Mouse (Mus musculus) CD4-positive, CD25-positive, alpha-beta regulatory T cell, adult 2 months (primary cell): ENCODE results near the gene Zfp341.

ENCODE experiments used
- DNase-seq: peaks from one replicate; pipeline ENCODE4 v3.0.0-alpha.2; 2012; ENCODE audit warnings: low read depth, low spot score

Gene Zfp341

DNA sequence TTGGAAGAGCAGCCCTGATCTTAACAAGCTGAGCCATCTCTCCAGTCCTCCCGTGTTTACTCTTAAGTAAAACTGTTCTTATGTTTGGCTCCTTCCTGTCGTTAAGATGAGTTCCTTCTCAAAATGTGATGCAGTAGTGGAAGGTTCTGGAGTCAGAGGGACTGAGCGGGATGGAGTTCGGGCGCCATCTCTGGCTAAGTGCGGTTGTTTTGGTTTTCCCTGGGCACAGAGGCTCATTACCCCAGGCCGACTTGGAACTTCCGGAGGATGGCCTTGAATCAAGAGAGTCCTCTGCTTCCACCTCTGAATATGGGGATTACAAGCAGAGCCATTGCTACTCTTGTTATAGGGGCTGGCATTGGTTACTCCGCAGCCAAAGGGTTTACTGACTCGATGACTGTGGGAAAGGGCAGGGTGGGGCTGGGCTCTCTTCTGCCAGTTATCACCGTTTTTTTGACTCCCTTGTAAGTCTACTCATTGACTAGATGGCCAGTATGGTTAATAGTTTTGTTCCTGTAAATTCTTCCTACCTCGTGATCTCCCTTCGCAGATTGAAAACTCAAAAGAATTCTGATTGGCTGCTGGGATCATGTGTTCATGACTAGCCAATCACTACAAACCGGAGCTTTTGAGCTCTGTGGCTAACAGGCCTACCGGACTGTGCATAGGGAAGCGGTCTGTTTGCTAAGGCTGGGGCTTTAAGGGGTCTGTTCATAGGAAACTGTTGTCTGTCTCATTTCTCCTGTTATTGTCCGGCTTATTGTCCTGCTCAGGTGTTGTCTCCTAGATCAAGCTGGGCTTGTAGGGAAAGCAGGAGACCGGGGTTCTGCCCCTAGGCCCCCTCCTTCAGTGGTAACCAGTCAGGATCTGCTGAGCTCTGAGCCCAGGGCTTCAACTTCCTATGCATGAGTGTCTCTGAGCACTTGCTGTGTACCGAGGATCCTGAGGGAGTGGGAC lies 63.8 kb downstream of the Zfp341 start:
- no peak for DNase-seq

DNA sequence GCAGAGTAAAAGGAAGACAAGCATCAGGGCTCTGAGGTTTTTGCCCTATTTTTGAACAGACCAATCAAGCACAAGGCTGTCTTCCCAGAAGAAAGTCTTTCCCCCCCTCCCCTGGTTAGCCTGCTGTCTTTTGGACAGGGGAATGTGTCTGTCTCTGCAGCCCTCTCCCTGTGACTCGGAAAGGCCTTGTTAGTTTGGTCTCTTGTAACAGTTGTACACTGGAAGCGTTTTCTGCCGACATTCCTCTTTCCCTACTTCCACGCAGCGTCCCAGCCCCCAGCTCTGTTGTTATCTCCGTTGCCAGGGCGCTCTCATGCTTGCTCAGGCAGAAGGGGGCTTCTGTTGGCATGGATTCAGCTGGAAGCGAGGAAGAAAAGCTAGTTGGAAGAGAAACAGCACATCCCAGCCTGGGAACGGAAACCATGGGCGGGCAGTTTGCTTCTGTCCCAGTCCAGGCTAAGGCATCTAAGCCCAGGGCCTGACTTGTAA lies 64.6 kb downstream of the Zfp341 start:
- no peak for DNase-seq

DNA sequence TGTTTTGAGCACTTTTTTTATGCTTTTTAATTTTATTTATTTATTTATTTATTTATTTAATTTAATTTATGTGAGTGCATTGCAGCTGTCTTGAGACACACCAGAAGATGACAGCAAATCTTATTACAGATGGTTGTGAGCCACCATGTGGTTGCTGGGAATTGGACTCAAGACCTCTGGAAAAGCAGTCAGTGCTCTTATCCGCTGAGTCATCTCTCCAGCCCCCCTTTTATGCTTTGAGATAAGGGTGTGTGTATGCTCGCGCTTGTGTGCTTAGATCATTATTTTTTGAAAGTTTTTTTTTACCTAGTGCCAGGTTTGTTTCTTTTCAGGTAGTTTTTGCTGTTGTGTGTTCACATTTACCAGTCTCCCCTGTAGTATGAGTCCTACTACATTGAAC lies 65.9 kb downstream of the Zfp341 start:
- no peak for DNase-seq

DNA sequence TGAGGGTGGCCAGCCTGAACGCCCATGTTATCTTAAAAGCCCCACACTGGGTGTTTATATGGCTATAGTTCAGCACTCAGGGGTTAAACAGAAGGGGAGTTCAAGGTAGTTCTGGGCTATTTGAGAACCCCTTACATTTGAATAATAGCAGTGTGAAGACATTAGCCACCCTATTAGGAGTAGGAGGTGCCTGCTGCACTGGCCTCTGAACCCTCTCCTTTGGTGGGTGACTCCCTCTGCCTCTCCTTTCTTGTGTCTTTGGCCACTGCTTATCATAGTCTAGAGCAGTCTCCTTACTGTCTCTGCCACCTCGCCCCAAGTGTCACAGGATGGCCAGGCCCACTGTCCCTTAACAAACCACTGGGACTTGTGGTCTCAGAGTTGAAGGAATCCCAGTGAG lies 67.2 kb downstream of the Zfp341 start:
- no peak for DNase-seq

DNA sequence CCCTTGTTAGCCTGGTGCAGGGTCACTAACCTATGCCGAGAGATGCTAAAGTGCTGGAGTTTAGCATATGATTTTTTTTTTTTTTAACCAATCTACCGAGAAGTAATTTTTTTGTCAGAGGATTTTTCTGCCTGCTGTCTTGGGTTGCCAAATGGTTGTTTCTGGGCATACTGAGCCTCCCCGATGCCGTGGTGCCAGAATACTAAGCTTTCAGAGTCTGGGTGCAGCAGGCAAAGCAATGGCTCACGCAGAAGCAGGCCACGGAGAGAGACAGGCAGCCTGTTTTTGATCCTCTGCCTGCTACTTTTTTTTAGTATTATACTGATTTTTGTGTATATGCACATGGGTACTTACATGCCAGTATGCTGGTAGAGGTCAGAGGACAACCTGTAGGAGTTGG lies 67.8 kb downstream of the Zfp341 start:
- no peak for DNase-seq

DNA sequence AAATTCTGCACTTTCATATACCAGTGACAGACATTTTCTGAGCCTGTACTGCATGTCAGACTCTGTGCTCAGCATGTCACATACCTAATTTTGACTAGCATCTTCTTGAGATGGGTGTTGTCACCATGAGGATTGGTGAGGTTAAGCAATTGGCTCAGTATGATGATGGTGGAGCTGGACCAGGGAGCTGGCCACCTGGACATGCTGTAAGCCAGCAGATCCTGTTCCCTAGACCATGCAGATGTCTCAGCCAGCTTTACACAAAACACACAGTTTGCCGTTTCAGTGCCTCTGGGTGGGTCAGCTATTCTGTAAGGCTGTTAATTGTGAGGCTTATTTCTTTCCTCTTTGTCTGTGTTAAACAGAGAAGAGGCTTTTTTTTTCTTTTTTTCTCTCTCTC lies 69.6 kb downstream of the Zfp341 start:
- DNase-seq: no peak

DNA sequence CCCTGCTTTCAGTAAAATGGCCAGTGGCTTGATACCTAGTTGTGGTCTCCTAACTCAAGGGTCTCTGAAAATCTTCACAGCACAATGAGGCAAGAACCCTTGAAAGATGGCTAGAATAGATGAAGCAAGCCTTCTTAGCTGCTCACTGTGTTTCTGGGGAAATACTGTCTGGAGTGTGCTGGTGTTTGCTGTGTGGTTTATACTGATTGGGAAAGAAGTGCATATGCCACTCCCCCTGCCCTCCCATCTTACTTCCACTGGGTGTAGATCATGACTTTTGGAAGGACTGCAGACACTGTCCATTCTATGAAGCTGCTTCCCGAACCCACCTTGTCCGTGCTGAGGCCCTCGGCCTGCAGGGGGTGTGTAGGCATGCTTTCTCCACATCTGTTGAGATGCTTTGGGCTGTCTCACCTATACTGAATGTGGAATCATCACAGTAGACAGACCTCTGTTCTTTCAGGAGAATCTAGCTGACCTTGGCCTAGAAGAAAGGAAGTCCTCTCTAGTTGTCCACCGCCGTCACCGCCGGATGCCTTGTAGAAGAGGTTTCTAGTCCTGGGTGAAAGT lies 71.9 kb downstream of the Zfp341 start:
- DNase-seq: no peak

DNA sequence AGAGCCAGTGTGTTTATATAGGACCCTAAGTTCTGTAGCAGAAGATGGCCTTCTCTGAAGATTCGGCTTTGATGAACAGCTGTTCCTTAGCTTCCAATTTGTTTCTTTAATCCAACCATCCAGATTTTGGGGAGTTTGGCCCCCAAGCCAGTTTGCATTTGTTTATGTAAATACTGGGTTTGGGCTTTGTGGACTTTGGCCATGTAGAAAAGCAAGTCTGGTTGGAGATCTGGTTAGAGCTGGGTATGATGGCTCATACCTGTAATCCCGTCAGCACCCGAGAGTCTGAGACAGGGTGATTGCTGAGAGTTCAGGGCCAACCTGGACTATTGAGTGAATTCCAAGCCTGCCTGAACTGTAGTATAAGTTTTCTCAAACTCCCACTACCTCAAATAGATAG lies 72.7 kb downstream of the Zfp341 start:
- DNase-seq: no peak

DNA sequence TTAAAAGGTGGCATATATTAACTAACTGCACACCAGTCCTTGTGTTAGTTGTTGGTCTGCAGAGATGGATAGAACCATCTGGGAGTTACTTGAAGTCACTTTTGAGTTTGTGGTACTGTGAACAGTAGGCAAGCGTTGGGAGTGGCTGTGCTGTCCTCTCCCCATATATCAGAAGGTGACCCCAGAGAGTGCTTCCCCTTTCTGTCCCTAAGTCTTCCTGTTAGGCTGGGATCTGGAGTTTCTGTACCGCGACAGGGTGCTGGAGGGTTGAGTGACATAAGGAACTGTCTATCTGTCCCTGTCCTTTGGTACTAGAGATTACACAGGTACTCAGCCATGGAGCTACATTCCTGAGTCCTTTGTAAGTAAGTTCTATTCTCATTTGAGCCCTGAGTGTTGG lies 73.7 kb downstream of the Zfp341 start:
- DNase-seq: no peak

DNA sequence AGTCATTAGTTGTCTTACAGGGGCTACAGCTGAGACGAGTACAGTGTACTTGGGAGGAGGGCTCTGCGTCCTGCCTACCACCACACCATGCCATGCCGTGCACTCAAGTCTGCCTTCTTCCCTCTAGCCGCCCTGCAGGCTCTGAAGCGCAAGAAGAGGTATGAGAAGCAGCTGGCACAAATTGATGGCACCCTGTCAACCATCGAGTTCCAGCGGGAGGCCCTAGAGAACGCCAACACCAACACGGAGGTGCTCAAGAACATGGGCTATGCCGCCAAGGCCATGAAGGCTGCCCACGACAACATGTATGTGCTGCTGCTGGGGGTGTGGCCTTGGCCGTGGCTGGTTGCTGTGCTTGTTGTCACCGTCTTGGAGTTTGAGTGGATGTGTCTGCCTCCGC lies 76.3 kb downstream of the Zfp341 start:
- DNase-seq: no peak

DNA sequence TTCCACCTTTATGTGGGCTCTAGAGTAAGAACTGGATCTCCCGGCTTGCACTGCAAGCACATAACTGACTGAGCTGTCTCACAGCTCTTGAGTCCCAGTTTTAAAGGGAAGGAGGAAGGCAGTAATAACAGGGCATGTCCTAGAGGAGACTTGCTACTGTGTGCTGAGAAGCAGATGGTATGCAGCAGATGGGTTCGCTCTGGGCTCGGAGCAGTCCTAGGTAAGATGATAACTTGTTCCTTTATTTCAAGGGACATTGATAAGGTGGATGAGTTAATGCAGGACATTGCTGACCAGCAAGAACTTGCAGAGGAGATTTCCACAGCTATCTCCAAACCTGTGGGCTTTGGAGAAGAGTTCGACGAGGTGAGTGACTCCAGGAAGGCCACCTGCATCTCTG lies 77.9 kb downstream of the Zfp341 start:
- no peak for DNase-seq

DNA sequence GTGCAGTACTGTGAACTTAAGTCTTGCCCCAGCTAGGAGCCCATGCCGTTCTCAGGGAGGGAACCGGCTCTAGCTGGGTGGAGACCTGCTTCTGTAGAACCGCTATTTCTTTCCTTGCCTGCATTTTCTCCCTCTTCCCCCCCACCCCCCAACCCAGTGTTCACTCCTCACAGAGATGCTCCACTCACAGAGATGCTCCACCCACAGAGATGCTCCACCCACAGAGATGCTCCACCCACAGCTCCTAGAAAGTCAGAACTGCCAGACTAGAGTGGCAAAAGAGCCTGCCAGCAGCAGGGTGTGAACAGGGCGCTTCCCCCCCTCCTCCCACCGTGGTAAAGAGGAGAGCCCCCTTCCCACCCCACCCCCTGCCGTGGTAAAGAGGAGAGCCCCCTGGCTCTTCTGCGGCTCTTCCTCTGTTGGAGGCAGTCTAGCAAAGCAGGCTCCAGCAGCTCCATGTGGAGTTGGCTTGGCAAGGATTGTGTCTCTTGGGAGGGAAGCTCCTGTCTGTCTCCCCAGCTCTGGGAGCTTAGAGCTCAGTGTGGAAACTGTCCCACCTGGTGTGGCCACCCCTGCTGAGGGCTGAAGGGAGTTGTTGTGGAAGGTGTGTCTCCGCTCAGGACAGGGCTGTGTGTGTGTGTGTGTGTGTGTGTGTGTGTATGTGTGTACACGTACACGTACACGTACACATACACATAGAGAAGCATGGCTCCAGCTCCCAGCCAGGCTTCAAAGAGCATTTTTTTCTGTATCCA lies 80.3 kb downstream of the Zfp341 start:
- no peak for DNase-seq

DNA sequence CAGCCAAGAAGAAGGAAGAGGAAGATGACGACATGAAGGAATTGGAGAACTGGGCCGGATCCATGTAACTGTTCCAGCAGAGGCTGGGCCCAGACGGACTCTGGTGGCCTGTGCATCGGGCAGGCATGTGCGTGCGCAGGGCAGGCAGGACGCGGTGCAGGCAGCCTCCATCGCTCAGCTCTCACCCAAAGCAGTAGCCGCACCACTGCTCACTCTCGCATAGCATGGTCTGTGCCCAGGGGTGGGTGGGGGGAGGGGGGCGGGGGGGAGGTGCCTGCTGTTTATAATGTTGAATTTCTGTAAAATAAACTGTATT lies 80.8 kb downstream of the Zfp341 start:
- DNase-seq: no peak

DNA sequence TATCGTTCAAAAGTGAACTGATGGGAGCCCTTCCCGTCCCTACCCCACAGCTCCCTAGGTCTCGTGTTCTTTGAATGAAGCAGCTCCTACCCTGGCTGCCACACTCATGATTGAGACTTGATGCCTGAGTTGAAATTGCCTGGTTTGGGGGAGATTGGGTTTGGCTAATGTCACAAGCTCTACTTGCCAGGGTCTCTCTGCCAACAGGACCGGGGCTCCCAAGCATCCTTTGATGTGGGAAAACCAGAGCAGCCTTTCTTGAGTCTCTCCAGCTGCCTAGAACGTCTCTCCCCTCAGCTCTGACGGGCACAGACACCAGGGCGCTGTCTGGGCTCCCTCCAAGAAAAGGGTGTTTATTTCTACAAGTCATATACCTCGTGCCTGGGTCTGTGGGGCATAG lies 82.6 kb downstream of the Zfp341 start:
- no peak for DNase-seq
